Mouse (Mus musculus) forebrain, embryonic 10.5 days (tissue): ENCODE measurements around the gene Bax. TPM values are rescaled to one million over a fixed set of nuclear protein-coding genes. Genes with fewer than 3 reads are reported as not detected.

Experiments used
- DNase-seq: peaks from one replicate; pipeline ENCODE4 v3.0.0-alpha.2; 2017; ENCODE audit warnings: low spot score; ENCODE audit errors: extremely low spot score
- H3K27ac ChIP-seq: fragments of 300-500 bp; sonication (generic); 2 replicates; pipeline ENCODE4 v1.5.1; 2016; ENCODE audit warnings: mild to moderate bottlenecking
- H3K27me3 ChIP-seq: fragments of 300-500 bp; sonication (generic); 2 replicates; pipeline ENCODE4 v1.6.1; 2016; ENCODE audit warnings: mild to moderate bottlenecking; ENCODE audit not compliant: poor library complexity, severe bottlenecking
- H3K36me3 ChIP-seq: fragments of 300-500 bp; sonication (generic); replicated peaks from 2 replicates; pipeline ENCODE4 v1.6.1; 2016; ENCODE audit warnings: mild to moderate bottlenecking, moderate library complexity
- H3K4me1 ChIP-seq: fragments of 300-500 bp; sonication (generic); 2 replicates; pipeline ENCODE4 v1.6.1; 2016
- H3K4me3 ChIP-seq: fragments of 300-500 bp; sonication (generic); 2 replicates; pipeline ENCODE4 v1.5.1; 2016; ENCODE audit warnings: mild to moderate bottlenecking, moderate library complexity
- H3K9me3 ChIP-seq: fragments of 300-500 bp; sonication (generic); 2 replicates; pipeline ENCODE4 v1.6.1; 2016; ENCODE audit warnings: mild to moderate bottlenecking, moderate library complexity
- WGBS: fragments of 180-500 bp; shearing (Covaris S2); methylation state at CpG from one replicate; pipeline ENCODE4 v1.1.7; 2016; 5-methylcytosine and 5-hydroxymethylcytosine counted together
- microRNA-seq: library from miRNA; unstranded; fragments of <30 nt; microRNA quantifications from one replicate; pipeline ENCODE4, GENCODE M21; 2017
- polyA plus RNA-seq: library from polyadenylated mRNA; unstranded; fragments of >200 nt; fragmentation: Nextera tagmentation; extraction: Ambion mirVana; gene quantifications from 2 replicates; pipeline ENCODE4 v1.2.1, GENCODE M21; 2016

Gene Bax
- polyA plus RNA-seq, 1 experiment from 2014 or later = 254 TPM

DNA sequence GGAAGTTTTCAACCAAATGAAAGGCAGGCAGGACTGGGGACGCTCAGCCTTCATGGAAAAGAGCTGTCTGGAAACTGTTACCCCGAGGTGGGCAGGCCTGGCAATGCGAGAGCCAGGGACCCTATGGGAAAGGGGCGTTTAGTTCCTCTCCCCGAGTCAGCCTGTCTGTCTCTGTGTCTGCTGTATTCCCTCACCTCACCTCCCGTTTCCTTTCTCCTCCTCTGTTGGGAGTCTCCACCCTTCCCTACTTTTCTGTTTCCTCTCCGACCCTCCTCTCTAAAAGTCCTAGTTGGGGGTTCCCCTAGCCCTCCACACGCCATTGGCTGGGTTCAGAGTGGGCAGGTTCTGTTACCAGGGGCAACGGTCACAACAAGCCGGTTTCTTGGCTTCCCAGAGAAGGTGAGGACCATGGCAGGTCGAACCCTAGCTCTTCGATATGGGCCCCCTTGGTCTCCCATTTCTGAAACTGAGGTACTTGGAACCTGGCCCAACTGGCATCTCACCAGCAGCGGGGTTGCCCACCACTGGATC lies 48.7 kb downstream of the Bax start:
- H3K27me3 ChIP-seq = peaks cover 97% of the 10 kb centered on the region
- no peak overlapping the region for H3K27ac ChIP-seq
- WGBS = 11% methylated on average over 13 of the region's 13 CpGs
- peaks cover 32% of the 10 kb centered on the region for H3K36me3 ChIP-seq
- DNase-seq = no peak
- H3K4me3 ChIP-seq = peak overlapping the region; percentile 9; the same call in 1 of the 2 replicates
- H3K9me3 ChIP-seq = no peaks in the 10 kb centered on the region
- H3K4me1 ChIP-seq = peaks cover 51% of the 10 kb centered on the region

DNA sequence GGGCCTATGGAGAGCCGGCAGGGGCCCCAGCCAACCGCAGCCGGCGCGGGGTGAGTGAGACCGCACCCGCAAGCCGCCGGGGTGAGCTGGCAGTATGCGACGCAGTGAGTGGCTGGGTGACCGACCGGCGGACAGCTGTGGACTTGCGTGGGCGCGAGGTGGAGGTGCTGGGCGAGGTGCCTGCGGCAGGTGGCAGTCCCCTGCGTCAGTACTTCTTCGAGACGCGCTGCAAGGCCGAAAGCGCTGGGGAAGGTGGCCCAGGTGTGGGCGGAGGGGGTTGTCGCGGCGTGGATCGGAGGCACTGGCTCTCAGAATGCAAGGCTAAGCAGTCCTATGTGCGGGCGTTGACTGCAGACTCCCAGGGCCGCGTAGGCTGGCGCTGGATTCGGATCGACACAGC lies 51.1 kb downstream of the Bax start:
- no peak for DNase-seq
- H3K4me3 ChIP-seq = peak overlapping the region; percentile 24; the same call in 1 of the 2 replicates
- 11% methylated on average over 37 of the region's 37 CpGs for WGBS

DNA sequence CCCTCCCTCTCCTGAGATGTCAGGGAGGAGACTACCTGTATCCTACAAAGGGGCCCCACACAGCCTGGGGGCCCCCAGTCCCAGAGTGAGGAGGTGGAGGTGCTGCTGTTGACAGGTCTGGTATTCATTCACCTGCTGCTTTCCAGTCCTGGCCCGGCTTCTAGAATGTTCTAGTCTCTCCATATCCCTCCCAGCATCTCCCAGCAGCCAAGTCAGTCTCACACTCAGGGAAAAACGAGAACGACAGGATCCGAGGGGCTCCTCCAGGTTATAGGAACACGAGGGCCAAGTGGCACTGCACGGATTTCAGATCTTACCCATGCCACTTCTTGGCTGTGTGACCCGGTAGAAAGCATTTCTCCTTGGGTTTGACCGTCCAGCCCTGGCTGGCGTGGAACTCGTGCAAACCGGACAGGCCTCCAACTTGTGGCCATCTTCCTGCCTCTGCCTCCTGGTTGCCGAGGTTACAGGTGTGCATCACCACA lies 51.9 kb downstream of the Bax start:
- no peak for DNase-seq
- 45% methylated on average over 12 of the region's 12 CpGs for WGBS
- H3K36me3 ChIP-seq = no peaks in the 10 kb centered on the region
- H3K27ac ChIP-seq = no peak overlapping the region
- peak overlapping the region; percentile 55; the same call in 1 of the 2 replicates for H3K4me3 ChIP-seq
- H3K27me3 ChIP-seq = peaks cover 100% of the 10 kb centered on the region
- peaks cover 41% of the 10 kb centered on the region for H3K4me1 ChIP-seq
- no peaks in the 10 kb centered on the region for H3K9me3 ChIP-seq

More for the DNA sequence above, 51.1 kb downstream of the Bax start:
- Histone ChIP-seq H3K27ac (no peak overlapping the region), H3K9me3 (no peaks in the 10 kb centered on the region), H3K4me1 (peaks cover 49% of the 10 kb centered on the region), H3K36me3 (peaks cover 8% of the 10 kb centered on the region), H3K27me3 (peaks cover 100% of the 10 kb centered on the region)

DNA sequence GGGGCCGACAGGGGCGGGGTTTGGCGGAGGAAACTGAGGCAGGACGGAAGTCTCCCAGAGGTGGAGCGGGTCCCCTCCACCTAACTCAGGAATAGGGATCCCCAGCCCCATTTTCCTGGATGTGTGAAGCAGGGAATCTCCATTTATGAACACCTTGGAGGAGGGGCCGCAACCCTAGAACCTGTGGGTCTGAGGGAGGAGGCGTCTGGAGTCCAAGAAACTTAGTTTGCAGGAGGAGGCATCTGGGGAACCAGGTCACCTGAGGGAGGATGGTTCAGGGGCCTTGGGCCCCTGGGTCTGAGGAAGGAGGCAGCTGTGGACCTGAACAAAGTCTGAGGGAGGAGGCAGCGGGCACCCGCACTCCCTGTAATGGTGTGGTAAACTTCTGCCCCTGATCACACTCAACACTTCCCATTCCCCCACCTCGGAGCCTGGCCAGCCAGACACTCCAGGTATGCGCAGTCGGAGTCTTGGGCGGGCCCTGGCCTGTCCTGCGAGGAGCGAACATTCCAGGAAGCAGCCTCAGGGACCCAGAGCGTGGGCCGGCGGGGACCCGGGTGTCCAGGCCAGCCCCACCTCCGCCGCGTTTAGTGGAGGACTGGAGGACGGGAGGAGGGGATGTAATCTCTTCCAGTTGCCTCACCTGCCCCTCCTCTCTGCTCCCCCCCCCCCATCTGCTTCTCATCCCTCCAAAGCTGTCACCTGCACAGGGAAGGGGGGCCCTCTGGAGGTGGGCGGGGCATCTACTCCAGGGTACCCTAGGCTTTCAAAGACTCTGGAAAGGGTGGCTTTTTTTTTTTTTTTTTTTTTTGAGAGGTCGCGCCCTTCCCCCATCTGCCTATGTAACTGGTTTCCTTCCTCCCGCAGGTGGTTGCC lies 52.6 kb downstream of the Bax start:
- H3K4me1 ChIP-seq = peaks cover 39% of the 10 kb centered on the region
- 2% methylated on average over 27 of the region's 27 CpGs for WGBS
- no peaks in the 10 kb centered on the region for H3K9me3 ChIP-seq
- H3K36me3 ChIP-seq = no peaks in the 10 kb centered on the region
- H3K27me3 ChIP-seq = peaks cover 100% of the 10 kb centered on the region
- peak overlapping the region; percentile 4; the same call in 1 of the 2 replicates for H3K27ac ChIP-seq
- H3K4me3 ChIP-seq = peak overlapping the region; percentile 55
- no peak for DNase-seq

DNA sequence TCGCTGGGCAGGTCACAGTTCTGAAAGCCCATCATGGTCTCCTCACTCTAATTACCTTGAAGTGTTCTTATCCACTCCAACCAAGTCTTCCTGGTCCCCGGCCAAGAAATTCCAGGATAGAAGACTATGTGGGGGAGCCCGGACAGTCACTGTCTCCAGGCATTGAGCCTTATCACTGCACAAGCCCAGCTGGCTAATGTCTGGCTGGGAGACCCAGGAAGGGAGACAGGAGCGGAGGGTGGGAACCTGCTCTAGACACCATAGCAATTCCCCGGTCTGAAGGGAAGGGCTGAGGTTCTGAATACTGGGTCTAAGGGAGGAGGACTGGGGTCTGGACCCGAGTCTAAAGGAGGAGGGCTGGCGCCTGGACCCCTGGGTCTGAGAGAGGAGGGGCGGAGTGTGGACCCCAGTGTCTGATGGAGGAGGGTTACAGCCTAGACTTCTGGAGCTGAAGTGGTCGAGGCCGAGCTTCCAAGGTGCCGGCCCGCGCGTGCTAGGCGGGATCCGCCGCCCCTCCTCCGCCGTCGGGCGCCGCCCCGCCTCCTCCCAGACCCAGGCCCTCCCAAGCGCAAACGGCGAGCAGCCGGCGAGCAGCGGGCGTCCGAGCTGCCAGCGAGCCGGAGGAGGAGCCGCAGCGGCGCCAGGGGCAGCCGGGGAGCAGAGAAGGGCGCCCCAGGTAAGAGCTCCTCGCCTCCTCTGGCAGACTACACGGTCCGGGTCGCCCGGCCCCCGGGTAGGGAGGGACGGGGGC lies 53.4 kb downstream of the Bax start, which contains the start of gene Ntf5:
Gene Ntf5, plus strand, starts transcription at position 583 of the 751 bp plus-strand sequence.
- Histone ChIP-seq H3K27me3 (peaks cover 100% of the 10 kb centered on the region), H3K4me3 (peak within 1 kb of the TSS; percentile 55), H3K36me3 (no peaks in the 10 kb centered on the region), H3K4me1 (peaks cover 36% of the 10 kb centered on the region), H3K9me3 (no peaks in the 10 kb centered on the region), H3K27ac (peak within 1 kb of the TSS; percentile 4)
- 4% methylated on average over 45 of the region's 45 CpGs for WGBS
- DNase-seq = no peak

- Histone ChIP-seq H3K4me1 (peaks cover 28% of the 10 kb centered on the region), H3K36me3 (no peaks in the 10 kb centered on the region), H3K27me3 (peaks cover 100% of the 10 kb centered on the region), H3K27ac (no peak overlapping the region), H3K4me3 (no peak overlapping the region), H3K9me3 (no peaks in the 10 kb centered on the region)
- 96% methylated on average over 2 of the region's 2 CpGs for WGBS
- DNase-seq = no peak
Measured at GRCm38 (mm10) chr7:45412421-45412820, 54.3 kb downstream of the Bax start.

Small RNA genes within 50 kb of the gene (microRNA-seq; reads per million reads assigned to microRNA genes)
- gene Gm22133 = not detected

Other genes starting within 250 kb of the Bax start
- gene Cd37, start 227.8 kb downstream of the Bax start, polyA plus RNA-seq = 1.1 TPM in 2 replicates
- gene Slc6a16, start 225.8 kb downstream of the Bax start, polyA plus RNA-seq = not detected in 2 replicates
- not detected in 2 replicates for gene Slc6a21, start 189.4 kb downstream of the Bax start, polyA plus RNA-seq
- gene Trpm4, start 133.1 kb downstream of the Bax start, polyA plus RNA-seq = 8.3 and 8.9 TPM in 2 replicates
- 0.31 and 0.42 TPM in 2 replicates for gene Hrc, start 131.6 kb downstream of the Bax start, polyA plus RNA-seq
- 6.0 and 8.9 TPM in 2 replicates for gene Ppfia3, start 99.9 kb downstream of the Bax start, polyA plus RNA-seq
- 0.47 and 0.81 TPM in 2 replicates for gene Lin7b, start 96.3 kb downstream of the Bax start, polyA plus RNA-seq
- gene Snrnp70, start 71.2 kb downstream of the Bax start, polyA plus RNA-seq = 295 TPM in 2 replicates
- gene Kcna7, start 61.2 kb downstream of the Bax start, polyA plus RNA-seq = not detected in 2 replicates
- 0.46 and 0.87 TPM in 2 replicates for gene Ntf5, start 53.2 kb downstream of the Bax start, polyA plus RNA-seq
- not detected in 2 replicates for gene Lhb, start 46.1 kb downstream of the Bax start, polyA plus RNA-seq
- gene Gys1, start 32.1 kb downstream of the Bax start, polyA plus RNA-seq = 39.0 and 41.6 TPM in 2 replicates
- gene Ruvbl2, start 28.8 kb downstream of the Bax start, polyA plus RNA-seq = 235 and 237 TPM in 2 replicates
- gene Ftl1, start 7.0 kb downstream of the Bax start, polyA plus RNA-seq = 5,105 and 5,277 TPM in 2 replicates
- 0.12 and 0.20 TPM in 2 replicates for gene Tulp2, start 15.0 kb upstream of the Bax start, polyA plus RNA-seq
- not detected in 2 replicates for gene Gm45808, start 19.9 kb upstream of the Bax start, polyA plus RNA-seq
- gene Dhdh, start 21.9 kb upstream of the Bax start, polyA plus RNA-seq = 6.4 and 7.2 TPM in 2 replicates
- 99.3 and 106 TPM in 2 replicates for gene Nucb1, start 43.5 kb upstream of the Bax start, polyA plus RNA-seq
- gene Ppp1r15a, start 59.4 kb upstream of the Bax start, polyA plus RNA-seq = 16.4 and 17.7 TPM in 2 replicates
- gene Plekha4, start 59.4 kb upstream of the Bax start, polyA plus RNA-seq = 1.1 and 1.2 TPM in 2 replicates
- gene Hsd17b14, start 88.0 kb upstream of the Bax start, polyA plus RNA-seq = 0.39 and 0.63 TPM in 2 replicates
- gene Bcat2, start 103.3 kb upstream of the Bax start, polyA plus RNA-seq = 38.2 and 39.1 TPM in 2 replicates
- gene Fgf21, start 148.6 kb upstream of the Bax start, polyA plus RNA-seq = not detected in 2 replicates
- 0.07 TPM in 1 of 2 replicates, not detected in the other for gene Fut1, start 150.4 kb upstream of the Bax start, polyA plus RNA-seq
- gene Izumo1, start 154.9 kb upstream of the Bax start, polyA plus RNA-seq = 0.25 TPM in 1 of 2 replicates, not detected in the other
- gene Rasip1, start 160.6 kb upstream of the Bax start, polyA plus RNA-seq = 4.5 and 4.7 TPM in 2 replicates
- 1.7 and 3.1 TPM in 2 replicates for gene Mamstr, start 173.1 kb upstream of the Bax start, polyA plus RNA-seq
- 0.12 TPM in 2 replicates for gene Fut2, start 199.5 kb upstream of the Bax start, polyA plus RNA-seq
- 0.38 and 0.63 TPM in 2 replicates for gene Ntn5, start 217.1 kb upstream of the Bax start, polyA plus RNA-seq
- gene Sec1, start 227.5 kb upstream of the Bax start, polyA plus RNA-seq = 0.78 and 1.1 TPM in 2 replicates
- 2.5 and 3.2 TPM in 2 replicates for gene Car11, start 232.9 kb upstream of the Bax start, polyA plus RNA-seq
- gene Dbp, start 238.2 kb upstream of the Bax start, polyA plus RNA-seq = 2.6 and 2.7 TPM in 2 replicates
- 1,181 and 1,186 TPM in 2 replicates for gene Rpl18, start 248.6 kb upstream of the Bax start, polyA plus RNA-seq